Mouse (Mus musculus): ENCODE measurements at regions not wholly inside any gene's neighbourhood (a gene's known extent, or its start where the extent isn't known, plus 50 kb on each side); places are given as distances from the start of the nearest gene placed in this dataset.

- TF ChIP-seq CTCF (IDR thresholded peaks at IDR 0.05; ENCODE audit: low read depth, low read length) (no peak), POLR2A (IDR thresholded peaks at IDR 0.05; ENCODE audit: insufficient read depth, low read length) (no peak), EP300 (IDR thresholded peaks at IDR 0.05; ENCODE audit: insufficient read depth, low read depth, low read length) (no peak)
Measured at GRCm38 (mm10) chr8:78024964-78025363, 188.1 kb upstream of the Ttc29 start.

All from ES-Bruce4 (cell line).